Mouse (Mus musculus): ENCODE data around the gene Rpl24. TPM values are rescaled to one million over a fixed set of nuclear protein-coding genes. Genes with fewer than 3 reads are reported as not detected.
A peak's percentile ranks its signal among the peaks of the same experiment; 100 is the strongest.

The Rpl24 gene
- polyA plus RNA-seq, 1 experiment from 2014 or later, result 912 TPM

DNA sequence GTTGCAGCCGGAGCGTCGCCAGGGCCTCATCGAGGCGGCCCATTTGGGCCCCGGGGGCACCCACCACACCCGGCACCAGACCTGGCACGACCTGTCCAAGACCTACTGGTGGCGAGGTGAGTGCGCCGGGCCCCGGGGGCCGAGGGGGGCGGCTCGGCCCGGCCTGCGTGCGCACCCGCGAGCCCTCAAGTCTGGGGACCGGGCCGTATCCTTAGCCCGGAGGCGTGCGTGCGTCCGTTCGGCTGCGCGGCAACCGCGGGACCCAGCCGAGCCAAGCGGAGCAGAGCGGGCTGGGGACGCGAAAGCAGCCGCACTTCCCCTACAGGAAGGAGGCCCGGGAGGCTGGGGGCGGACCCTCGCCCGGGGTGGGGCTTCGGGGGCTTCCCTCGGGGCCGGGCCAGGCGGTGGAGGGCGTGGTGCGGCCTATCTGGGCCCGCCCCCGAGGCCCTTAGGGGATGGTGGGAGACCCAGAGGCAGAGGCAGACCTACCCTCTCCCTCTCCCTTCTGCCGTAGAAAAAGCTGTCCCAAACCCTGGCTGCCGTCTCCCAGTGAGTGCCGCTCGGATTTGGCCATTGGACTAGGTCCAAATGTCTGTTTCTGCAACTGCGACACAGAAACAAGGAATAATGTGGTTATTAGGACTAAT, 8.3 kb downstream of the Rpl24 start:
- Histone ChIP-seq H3K4me3 (ENCODE audit: low read depth, low read length) (peak overlapping the region; percentile 99), H3K27me3 (replicated peaks; ENCODE audit: control insufficient read depth, insufficient read depth, low read length) (no peaks in the 10 kb centered on the region), H3K4me2 (peak overlapping the region; percentile 88), H3K36me3 (ENCODE audit: control insufficient read depth, insufficient read depth, low read length) (peaks cover 22% of the 10 kb centered on the region), H3K9ac (ENCODE audit: low read depth, low read length) (peak overlapping the region; percentile 96), H3K4me1 (replicated peaks; ENCODE audit: control insufficient read depth, insufficient read depth, low read length) (peaks cover 25% of the 10 kb centered on the region), H3K9me3 (ENCODE audit: control insufficient read depth, low read length) (no peaks in the 10 kb centered on the region), H3K27ac (ENCODE audit: low read depth, low read length) (peak overlapping the region; percentile 86)
- DNase-seq (ENCODE audit: low spot score) (peak; percentile 91), ATAC-seq (replicated peaks; ENCODE audit: low FRiP score) (peak; percentile 86)
- WGBS, result under 1% methylated on average over 55 of the region's 55 CpGs

DNA sequence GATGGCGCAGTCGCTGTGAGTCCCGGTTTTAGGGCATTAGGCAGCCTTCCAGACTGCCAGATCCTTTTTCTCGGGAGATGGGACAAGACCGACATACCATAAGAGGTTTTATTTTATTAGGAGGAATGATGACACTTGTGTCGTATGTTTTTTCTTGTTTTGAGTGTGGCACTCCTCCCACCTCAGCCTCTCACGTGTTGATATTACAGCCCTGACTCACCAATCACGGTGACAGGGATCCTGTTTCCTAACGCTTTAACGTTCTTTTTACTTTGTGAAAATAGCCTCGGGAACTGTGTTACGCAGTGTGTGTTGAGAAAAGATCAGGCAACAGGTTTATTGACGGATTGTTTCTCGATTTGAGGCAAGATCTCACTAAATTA, 8.8 kb downstream of the Rpl24 start:
- Histone ChIP-seq H3K27me3 (replicated peaks; ENCODE audit: control insufficient read depth, insufficient read depth, low read length) (no peaks in the 10 kb centered on the region), H3K4me2 (peak overlapping the region; percentile 88), H3K36me3 (ENCODE audit: control insufficient read depth, insufficient read depth, low read length) (peaks cover 16% of the 10 kb centered on the region), H3K9ac (ENCODE audit: low read depth, low read length) (peak overlapping the region; percentile 96), H3K4me1 (replicated peaks; ENCODE audit: control insufficient read depth, insufficient read depth, low read length) (peaks cover 21% of the 10 kb centered on the region), H3K27ac (ENCODE audit: low read depth, low read length) (no peak overlapping the region), H3K4me3 (ENCODE audit: low read depth, low read length) (peak overlapping the region; percentile 99), H3K9me3 (ENCODE audit: control insufficient read depth, low read length) (no peaks in the 10 kb centered on the region)
- WGBS, result 7% methylated on average over 14 of the region's 14 CpGs
- DNase-seq (ENCODE audit: low spot score) (no peak), ATAC-seq (replicated peaks; ENCODE audit: low FRiP score) (no peak)

DNA sequence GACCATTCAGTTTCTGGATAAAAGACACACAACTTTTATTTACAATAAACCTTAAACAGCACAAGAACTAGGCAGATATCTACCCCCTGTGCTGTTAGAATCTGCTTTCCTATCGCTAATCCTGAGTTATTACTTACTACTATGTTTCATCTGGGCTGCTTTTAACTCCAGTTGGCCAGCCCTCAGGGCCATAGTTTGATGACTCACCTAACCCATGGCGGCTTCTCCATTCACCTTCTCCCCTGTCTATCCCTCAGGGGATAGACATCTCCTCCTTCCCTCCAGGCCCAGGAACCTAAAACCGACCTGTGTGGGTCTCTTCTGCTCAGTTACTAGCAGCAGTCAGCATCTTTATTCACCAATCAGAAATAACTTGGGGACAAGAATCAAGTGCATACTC, 19.9 kb downstream of the Rpl24 start:
- H3K4me2 ChIP-seq, result no peak overlapping the region
- no peak for ATAC-seq (replicated peaks; ENCODE audit: low FRiP score)

DNA sequence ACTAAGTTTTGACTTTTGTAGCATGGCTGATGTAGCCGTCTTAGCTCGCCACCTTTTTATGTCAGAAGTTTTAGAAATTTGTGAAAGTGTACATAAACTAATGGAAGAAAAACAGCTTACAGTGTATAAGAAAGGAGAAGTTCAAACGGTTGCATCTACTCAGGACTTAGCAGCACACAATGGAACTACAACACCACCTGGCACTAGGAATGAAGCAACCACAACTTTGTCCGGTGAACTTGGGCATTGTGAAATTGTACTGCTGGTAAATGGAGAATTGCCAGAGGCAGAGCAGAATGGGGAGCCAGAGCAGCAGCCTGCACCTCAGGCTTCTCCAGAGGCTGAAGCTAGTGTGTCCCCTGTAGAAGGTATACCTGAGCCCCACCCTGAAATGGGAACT, 24.2 kb downstream of the Rpl24 start:
- Histone ChIP-seq H3K36me3 (ENCODE audit: control insufficient read depth, insufficient read depth, low read length) (peaks cover 17% of the 10 kb centered on the region), H3K4me3 (ENCODE audit: low read depth, low read length) (no peak overlapping the region), H3K27me3 (replicated peaks; ENCODE audit: control insufficient read depth, insufficient read depth, low read length) (no peaks in the 10 kb centered on the region), H3K4me1 (replicated peaks; ENCODE audit: control insufficient read depth, insufficient read depth, low read length) (no peaks in the 10 kb centered on the region), H3K27ac (ENCODE audit: low read depth, low read length) (no peak overlapping the region), H3K4me2 (no peak overlapping the region), H3K9me3 (ENCODE audit: control insufficient read depth, low read length) (no peaks in the 10 kb centered on the region), H3K9ac (ENCODE audit: low read depth, low read length) (no peak overlapping the region)
- 93% methylated on average over 4 of the region's 4 CpGs for WGBS
- DNase-seq (ENCODE audit: low spot score) (no peak), ATAC-seq (replicated peaks; ENCODE audit: low FRiP score) (no peak)

More for the DNA sequence above, 19.9 kb downstream of the Rpl24 start:
- no peak for DNase-seq (ENCODE audit: low spot score)
- H3K9me3 ChIP-seq (ENCODE audit: control insufficient read depth, low read length), result no peaks in the 10 kb centered on the region
- no peaks in the 10 kb centered on the region for H3K4me1 ChIP-seq (replicated peaks; ENCODE audit: control insufficient read depth, insufficient read depth, low read length)
- H3K27me3 ChIP-seq (replicated peaks; ENCODE audit: control insufficient read depth, insufficient read depth, low read length), result no peaks in the 10 kb centered on the region
- WGBS, result 78% methylated on average over 3 of the region's 3 CpGs
- H3K36me3 ChIP-seq (ENCODE audit: control insufficient read depth, insufficient read depth, low read length), result peaks cover 18% of the 10 kb centered on the region
- H3K9ac ChIP-seq (ENCODE audit: low read depth, low read length), result no peak overlapping the region
- no peak overlapping the region for H3K4me3 ChIP-seq (ENCODE audit: low read depth, low read length)
- no peak overlapping the region for H3K27ac ChIP-seq (ENCODE audit: low read depth, low read length)

DNA sequence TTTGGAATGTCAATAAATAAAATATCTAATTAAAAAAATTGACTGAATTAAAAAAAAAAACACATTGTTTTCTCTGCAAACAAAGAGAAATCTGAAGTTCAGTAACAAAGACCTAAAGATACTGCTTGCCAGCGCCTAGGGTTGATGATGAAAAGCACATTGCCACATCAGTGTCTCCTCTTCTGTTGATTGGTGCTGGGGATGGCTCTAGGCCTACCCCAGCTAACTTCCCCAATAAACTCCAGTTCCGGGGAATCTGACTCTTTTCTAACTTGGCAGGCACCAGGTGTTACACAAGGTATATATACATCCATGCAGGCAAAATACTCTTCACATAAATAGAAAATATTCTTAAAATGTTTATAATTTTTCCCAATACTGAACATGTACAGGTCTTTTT, 28.2 kb downstream of the Rpl24 start:
- no peak for DNase-seq (ENCODE audit: low spot score)
- H3K36me3 ChIP-seq (ENCODE audit: control insufficient read depth, insufficient read depth, low read length), result peaks cover 14% of the 10 kb centered on the region

DNA sequence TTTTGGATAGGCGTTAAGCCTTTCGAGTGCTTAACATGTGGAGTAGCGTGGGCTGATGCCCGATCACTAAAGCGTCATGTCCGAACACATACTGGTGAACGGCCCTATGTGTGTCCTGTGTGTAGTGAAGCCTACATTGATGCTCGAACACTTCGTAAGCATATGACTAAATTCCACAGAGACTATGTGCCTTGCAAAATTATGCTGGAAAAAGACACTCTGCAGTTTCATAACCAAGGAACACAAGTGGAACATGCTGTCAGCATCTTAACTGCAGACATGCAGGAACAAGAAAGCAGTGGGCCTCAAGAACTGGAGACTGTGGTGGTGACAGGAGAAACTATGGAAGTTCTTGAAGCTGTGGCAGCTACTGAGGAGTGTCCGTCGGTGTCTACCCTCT, 40.7 kb downstream of the Rpl24 start:
- 92% methylated on average over 11 of the region's 11 CpGs for WGBS
- peaks cover 16% of the 10 kb centered on the region; the same call in 1 of the 2 replicates for H3K36me3 ChIP-seq (ENCODE audit: control insufficient read depth, insufficient read depth, low read length)
- H3K27ac ChIP-seq (ENCODE audit: low read depth, low read length), result no peak overlapping the region
- DNase-seq (ENCODE audit: low spot score) (no peak), ATAC-seq (replicated peaks; ENCODE audit: low FRiP score) (no peak)
- H3K4me2 ChIP-seq, result no peak overlapping the region
- H3K4me3 ChIP-seq (ENCODE audit: low read depth, low read length), result no peak overlapping the region
- no peak overlapping the region for H3K9ac ChIP-seq (ENCODE audit: low read depth, low read length)
- no peaks in the 10 kb centered on the region for H3K9me3 ChIP-seq (ENCODE audit: control insufficient read depth, low read length)
- H3K4me1 ChIP-seq (replicated peaks; ENCODE audit: control insufficient read depth, insufficient read depth, low read length), result no peaks in the 10 kb centered on the region
- H3K27me3 ChIP-seq (replicated peaks; ENCODE audit: control insufficient read depth, insufficient read depth, low read length), result no peaks in the 10 kb centered on the region

More for the DNA sequence above, 28.2 kb downstream of the Rpl24 start:
- no peak overlapping the region for H3K27ac ChIP-seq (ENCODE audit: low read depth, low read length)
- no peak overlapping the region for H3K9ac ChIP-seq (ENCODE audit: low read depth, low read length)
- no peak overlapping the region for H3K4me2 ChIP-seq
- no peak for ATAC-seq (replicated peaks; ENCODE audit: low FRiP score)
- no peak overlapping the region for H3K4me3 ChIP-seq (ENCODE audit: low read depth, low read length)
- WGBS, result 89% methylated on average over 2 of the region's 2 CpGs
- H3K27me3 ChIP-seq (replicated peaks; ENCODE audit: control insufficient read depth, insufficient read depth, low read length), result no peaks in the 10 kb centered on the region
- no peaks in the 10 kb centered on the region for H3K9me3 ChIP-seq (ENCODE audit: control insufficient read depth, low read length)
- no peaks in the 10 kb centered on the region for H3K4me1 ChIP-seq (replicated peaks; ENCODE audit: control insufficient read depth, insufficient read depth, low read length)

DNA sequence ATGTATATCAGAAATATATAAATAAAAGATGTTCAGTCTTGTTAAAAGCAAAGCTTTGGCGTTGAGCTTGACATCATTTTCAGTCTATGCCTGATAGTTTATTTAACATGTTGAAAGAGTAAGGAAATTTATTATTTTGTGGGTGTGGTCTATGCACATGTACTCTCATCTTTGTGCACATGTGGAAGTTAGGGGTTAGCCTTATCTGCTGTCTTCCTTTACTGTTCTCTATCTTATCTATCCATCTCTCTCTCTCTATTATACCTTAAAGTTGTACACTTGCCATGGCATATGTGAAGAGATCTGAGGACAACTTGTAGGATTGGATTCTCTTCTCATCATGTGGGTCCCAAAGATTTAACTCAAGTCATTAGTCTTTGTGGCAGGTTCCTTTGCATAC, 42.8 kb downstream of the Rpl24 start:
- 84% methylated on average over 1 of the region's 1 CpGs for WGBS
- Histone ChIP-seq H3K4me2 (no peak overlapping the region), H3K9me3 (ENCODE audit: control insufficient read depth, low read length) (no peaks in the 10 kb centered on the region), H3K27me3 (replicated peaks; ENCODE audit: control insufficient read depth, insufficient read depth, low read length) (no peaks in the 10 kb centered on the region), H3K36me3 (ENCODE audit: control insufficient read depth, insufficient read depth, low read length) (peaks cover 15% of the 10 kb centered on the region; the same call in 1 of the 2 replicates), H3K27ac (ENCODE audit: low read depth, low read length) (no peak overlapping the region), H3K4me3 (ENCODE audit: low read depth, low read length) (no peak overlapping the region), H3K4me1 (replicated peaks; ENCODE audit: control insufficient read depth, insufficient read depth, low read length) (no peaks in the 10 kb centered on the region), H3K9ac (ENCODE audit: low read depth, low read length) (no peak overlapping the region)
- no peak for ATAC-seq (replicated peaks; ENCODE audit: low FRiP score)
- DNase-seq (ENCODE audit: low spot score), result no peak

DNA sequence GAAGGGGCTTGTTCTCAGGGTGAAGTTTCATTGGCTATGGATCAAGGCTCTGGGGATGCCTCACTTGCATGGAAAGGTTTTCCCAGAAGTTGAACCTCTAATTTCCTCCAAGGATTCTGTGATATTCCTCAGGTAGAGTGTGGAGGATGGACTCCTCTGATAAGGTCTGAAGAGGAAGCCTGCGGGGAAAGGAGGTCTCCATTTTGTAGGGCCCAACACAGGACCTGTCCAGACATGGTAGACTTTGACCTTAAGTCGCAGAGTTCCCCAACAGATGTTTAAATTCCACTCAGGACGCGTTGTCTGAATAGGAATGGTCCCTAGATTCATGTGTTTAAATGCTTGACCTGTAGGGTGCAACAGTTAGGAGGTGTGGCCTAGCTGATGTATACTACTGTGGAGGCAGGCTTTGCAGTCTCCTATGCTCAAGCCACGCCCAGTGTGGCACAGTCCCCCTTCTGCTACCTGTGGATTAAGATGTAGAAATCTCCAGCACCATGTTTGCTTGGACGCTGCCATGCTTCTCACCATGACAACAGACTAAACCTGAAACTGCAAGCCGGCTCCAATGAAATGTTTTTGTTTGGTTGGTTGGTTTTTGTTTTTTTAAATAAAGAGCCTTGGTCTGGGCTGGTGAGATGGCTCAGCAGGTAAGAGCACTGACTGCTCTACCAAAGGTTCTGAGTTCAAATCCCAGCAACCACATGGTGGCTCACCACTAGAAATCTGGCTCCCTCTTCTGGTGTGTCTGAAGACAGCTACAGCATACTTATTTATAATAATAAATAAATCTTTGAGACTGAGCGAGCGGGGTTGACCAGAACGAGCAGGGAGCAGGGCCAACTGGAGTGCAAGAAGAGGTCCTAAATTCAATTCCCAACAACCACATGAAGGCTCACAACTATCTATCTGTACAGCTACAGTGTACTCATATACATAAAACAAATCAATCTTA, 47.0 kb downstream of the Rpl24 start:
- H3K4me2 ChIP-seq, result no peak overlapping the region
- ATAC-seq (replicated peaks; ENCODE audit: low FRiP score), result peak; percentile 51; the same call in 1 of the 2 replicates
- H3K36me3 ChIP-seq (ENCODE audit: control insufficient read depth, insufficient read depth, low read length), result peaks cover 9% of the 10 kb centered on the region
- no peak for DNase-seq (ENCODE audit: low spot score)
- H3K9me3 ChIP-seq (ENCODE audit: control insufficient read depth, low read length), result no peaks in the 10 kb centered on the region
- H3K4me1 ChIP-seq (replicated peaks; ENCODE audit: control insufficient read depth, insufficient read depth, low read length), result no peaks in the 10 kb centered on the region
- WGBS, result 91% methylated on average over 10 of the region's 10 CpGs
- no peak overlapping the region for H3K4me3 ChIP-seq (ENCODE audit: low read depth, low read length)
- H3K27ac ChIP-seq (ENCODE audit: low read depth, low read length), result no peak overlapping the region
- H3K9ac ChIP-seq (ENCODE audit: low read depth, low read length), result no peak overlapping the region
- no peaks in the 10 kb centered on the region for H3K27me3 ChIP-seq (replicated peaks; ENCODE audit: control insufficient read depth, insufficient read depth, low read length)

Measured in liver, embryonic 11.5 days (tissue).